Mouse (Mus musculus): ENCODE data around the gene Ceacam2.
"Not testable (repeated sequence)": the region's sequence is repeated elsewhere in the genome, so short reads cannot be mapped to it uniquely, and the experiment has no call there.

Ceacam2 gene

GRCm38 (mm10) chr7:25485061-25485460 lies 54.6 kb downstream of the Ceacam2 start:
- DNase-seq (ENCODE audit: low read depth in 2 of 2, low spot score in 2 of 2), result no peak

GRCm38 (mm10) chr7:25483133-25483735 lies 56.4 kb downstream of the Ceacam2 start:
- no peak for DNase-seq (ENCODE audit: low read depth in 2 of 2, low spot score in 2 of 2)

GRCm38 (mm10) chr7:25480791-25481190 lies 58.9 kb downstream of the Ceacam2 start:
- DNase-seq (ENCODE audit: low read depth in 2 of 2, low spot score in 2 of 2), result not testable (repeated sequence)

- peak in 1 of 2 experiments; percentile 16 for DNase-seq (ENCODE audit: low read depth in 2 of 2, low spot score in 2 of 2)
Measured at GRCm38 (mm10) chr7:25479440-25479839, 60.2 kb downstream of the Ceacam2 start.

- not testable (repeated sequence) for DNase-seq (ENCODE audit: low read depth in 2 of 2, low spot score in 2 of 2)
Measured at GRCm38 (mm10) chr7:25477752-25478093, 61.9 kb downstream of the Ceacam2 start.

- not testable (repeated sequence) for DNase-seq (ENCODE audit: low read depth in 2 of 2, low spot score in 2 of 2)
Measured at GRCm38 (mm10) chr7:25477091-25477751, 62.4 kb downstream of the Ceacam2 start, which contains the start of gene Ceacam1. Gene Ceacam1 (minus strand): TSS chr7:25477603.

- not testable (repeated sequence) for DNase-seq (ENCODE audit: low read depth in 2 of 2, low spot score in 2 of 2)
Measured at GRCm38 (mm10) chr7:25471821-25472220, 67.8 kb downstream of the Ceacam2 start.
